Mouse (Mus musculus) forebrain, embryonic 13.5 days (tissue): ENCODE measurements around the gene Slc13a4. TPM values are rescaled to one million over a fixed set of nuclear protein-coding genes. Genes with fewer than 3 reads are reported as not detected.
A peak's percentile ranks its signal among the peaks of the same experiment; 100 is the strongest.

Source experiments
- ATAC-seq: fragments of 200-750 bp; cut with Nextera tagmentation; 2 replicates; pipeline ENCODE4 v1.8.0; 2017
- H3K27ac ChIP-seq: fragments of 300-500 bp; sonication (generic); 2 replicates; pipeline ENCODE4 v1.5.1; 2015; ENCODE audit warnings: inconsistent platforms, mild to moderate bottlenecking, moderate library complexity
- H3K27me3 ChIP-seq: fragments of 300-500 bp; sonication (generic); 2 replicates; pipeline ENCODE4 v1.6.1; 2015; ENCODE audit warnings: mild to moderate bottlenecking, inconsistent platforms
- H3K36me3 ChIP-seq: fragments of 300-500 bp; sonication (generic); 2 replicates; pipeline ENCODE4 v1.6.1; 2015; ENCODE audit warnings: mild to moderate bottlenecking, inconsistent platforms; ENCODE audit not compliant: poor library complexity, severe bottlenecking
- H3K4me1 ChIP-seq: fragments of 300-500 bp; sonication (generic); 2 replicates; pipeline ENCODE4 v1.6.1; 2015; ENCODE audit warnings: inconsistent platforms
- H3K4me2 ChIP-seq: fragments of 300-500 bp; sonication (generic); 2 replicates; pipeline ENCODE4 v1.6.1; 2015; ENCODE audit warnings: inconsistent platforms, mild to moderate bottlenecking, moderate library complexity
- H3K4me3 ChIP-seq: fragments of 300-500 bp; sonication (generic); 2 replicates; pipeline ENCODE4 v1.5.1; 2015; ENCODE audit warnings: mild to moderate bottlenecking, inconsistent platforms
- H3K9ac ChIP-seq: fragments of 300-500 bp; sonication (generic); 2 replicates; pipeline ENCODE4 v1.6.1; 2015; ENCODE audit warnings: mild to moderate bottlenecking, inconsistent platforms
- H3K9me3 ChIP-seq: fragments of 300-500 bp; sonication (generic); replicated peaks from 2 replicates; pipeline ENCODE4 v1.6.1; 2016; ENCODE audit warnings: inconsistent platforms
- WGBS: fragments of 180-500 bp; shearing (Covaris S2); methylation state at CpG from one replicate; pipeline ENCODE4 v1.1.7; 2015; 5-methylcytosine and 5-hydroxymethylcytosine counted together
- polyA plus RNA-seq: library from polyadenylated mRNA; unstranded; fragments of >200 nt; fragmentation: Nextera tagmentation; extraction: Ambion mirVana; gene quantifications from 2 replicates; pipeline ENCODE4 v1.2.1, GENCODE M21; 2015

The Slc13a4 gene
- polyA plus RNA-seq, 1 experiment from 2014 or later = 0.50 TPM

DNA sequence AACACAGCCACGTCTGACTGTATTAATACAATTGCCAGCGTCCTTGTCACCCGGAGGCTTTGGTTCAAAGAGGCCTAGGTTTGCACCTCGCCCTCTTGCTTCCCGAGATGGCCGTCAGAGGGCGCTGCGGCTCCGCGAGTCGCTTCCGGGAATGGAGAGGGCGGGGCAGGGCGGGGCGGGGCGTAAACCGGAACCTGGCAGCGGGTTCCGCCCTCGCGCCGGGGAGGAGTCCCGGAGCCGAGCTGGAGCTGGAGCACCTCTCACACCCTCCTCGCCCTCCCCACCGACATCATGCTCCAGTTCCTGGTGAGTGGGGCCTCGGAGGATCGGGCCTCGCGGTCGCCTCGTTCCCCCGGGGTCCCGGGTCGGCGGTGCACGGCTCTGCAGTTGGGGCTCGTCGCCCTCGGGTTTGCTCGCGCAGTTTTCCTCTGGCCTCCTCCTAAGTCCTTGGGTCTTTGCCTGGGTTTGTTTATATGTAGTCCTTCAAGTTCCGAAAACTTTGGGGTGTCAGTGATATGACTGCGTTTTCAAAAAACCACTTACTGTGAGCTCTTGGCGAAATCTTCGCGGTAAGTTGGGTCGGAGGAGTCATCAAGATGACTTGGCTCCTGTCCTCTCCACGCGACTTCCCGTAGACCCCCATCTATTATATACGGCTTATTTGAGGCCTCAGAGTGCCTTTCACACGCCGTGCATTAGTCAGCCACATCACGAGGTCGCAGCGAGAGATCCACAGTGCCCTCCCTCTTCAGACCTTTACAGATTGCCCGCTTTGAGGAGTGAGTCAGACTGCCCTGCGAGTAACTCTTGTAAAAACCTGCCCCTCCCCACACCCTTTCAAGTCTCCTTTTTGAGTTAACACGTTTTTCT, 55.2 kb downstream of the Slc13a4 start:
- Histone ChIP-seq H3K9me3 (no peaks in the 10 kb centered on the region), H3K4me3 (peak overlapping the region; percentile 69), H3K36me3 (peaks cover 6% of the 10 kb centered on the region; the same call in 1 of the 2 replicates), H3K27ac (peak overlapping the region; percentile 67), H3K9ac (peak overlapping the region; percentile 80), H3K27me3 (no peaks in the 10 kb centered on the region), H3K4me2 (peak overlapping the region; percentile 74), H3K4me1 (peaks cover 36% of the 10 kb centered on the region)
- under 1% methylated on average over 60 of the region's 60 CpGs for WGBS
- peak; percentile 92 for ATAC-seq

DNA sequence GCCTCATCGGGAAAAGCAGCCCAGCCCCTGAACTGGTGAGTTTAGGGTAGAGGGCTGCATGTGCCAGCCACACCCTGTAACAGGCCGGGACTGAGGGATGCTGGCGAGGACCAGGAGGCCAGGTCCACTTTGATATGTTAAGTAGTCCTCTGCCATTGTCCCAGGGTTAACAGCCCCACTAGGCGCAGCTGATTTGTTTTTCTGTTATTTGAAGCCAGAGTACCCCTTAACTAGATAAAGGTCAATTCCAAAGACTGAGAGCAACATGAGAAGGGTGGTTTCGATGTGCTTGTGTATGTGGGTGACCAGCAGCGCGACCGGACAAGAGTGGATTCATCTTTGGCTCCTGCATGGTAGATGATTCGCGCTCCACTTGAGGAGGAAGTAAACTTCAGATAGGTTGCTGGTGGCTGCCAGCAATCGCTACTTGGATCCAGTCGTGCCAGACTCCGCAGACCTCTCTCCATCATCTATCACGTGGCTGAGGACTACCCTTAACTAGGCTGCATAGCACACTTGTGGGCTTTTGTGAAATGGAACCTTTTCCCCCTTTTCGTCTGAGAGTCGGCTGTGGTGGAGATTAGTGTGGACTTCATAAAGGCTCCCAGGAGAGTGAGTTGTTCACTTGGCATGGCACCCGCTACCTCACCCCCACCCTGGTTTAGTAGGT, 56.0 kb downstream of the Slc13a4 start:
- 64% methylated on average over 17 of the region's 17 CpGs for WGBS

DNA sequence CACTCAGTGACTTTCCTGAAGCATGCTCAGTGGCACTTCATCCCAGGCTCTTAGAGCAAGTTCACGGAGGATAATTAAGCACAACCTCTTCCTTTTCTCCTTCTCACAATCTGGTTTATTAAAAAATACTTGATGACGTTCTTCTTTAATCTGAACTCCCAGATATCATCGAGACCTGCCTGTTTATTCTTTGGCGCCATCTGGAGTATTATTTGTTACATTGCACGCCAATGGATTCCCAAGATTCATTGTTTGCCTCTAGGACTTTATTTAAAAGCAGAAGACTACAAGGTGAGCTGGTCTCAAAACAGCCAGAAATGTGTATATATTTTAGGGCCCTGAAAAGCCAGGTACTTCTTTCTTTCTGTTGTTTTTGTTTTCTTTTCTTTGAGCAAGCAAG, 62.8 kb downstream of the Slc13a4 start:
- Histone ChIP-seq H3K4me1 (no peaks in the 10 kb centered on the region), H3K27me3 (no peaks in the 10 kb centered on the region), H3K9me3 (no peaks in the 10 kb centered on the region), H3K4me2 (no peak overlapping the region), H3K36me3 (peaks cover 76% of the 10 kb centered on the region), H3K27ac (no peak overlapping the region), H3K9ac (no peak overlapping the region), H3K4me3 (no peak overlapping the region)
- WGBS = 61% methylated on average over 5 of the region's 5 CpGs
- 0 out of 2 replicates have a peak, but pooled peaks have one; percentile 11 for ATAC-seq

More for the DNA sequence above, 56.0 kb downstream of the Slc13a4 start:
- no peaks in the 10 kb centered on the region for H3K27me3 ChIP-seq
- peaks cover 36% of the 10 kb centered on the region for H3K4me1 ChIP-seq
- peak; percentile 9; the same call in 1 of the 2 replicates for ATAC-seq
- peak overlapping the region; percentile 69 for H3K4me3 ChIP-seq
- peak overlapping the region; percentile 74 for H3K4me2 ChIP-seq
- H3K27ac ChIP-seq = no peak overlapping the region
- no peaks in the 10 kb centered on the region for H3K9me3 ChIP-seq
- H3K9ac ChIP-seq = peak overlapping the region; percentile 80; the same call in 1 of the 2 replicates
- H3K36me3 ChIP-seq = peaks cover 11% of the 10 kb centered on the region

DNA sequence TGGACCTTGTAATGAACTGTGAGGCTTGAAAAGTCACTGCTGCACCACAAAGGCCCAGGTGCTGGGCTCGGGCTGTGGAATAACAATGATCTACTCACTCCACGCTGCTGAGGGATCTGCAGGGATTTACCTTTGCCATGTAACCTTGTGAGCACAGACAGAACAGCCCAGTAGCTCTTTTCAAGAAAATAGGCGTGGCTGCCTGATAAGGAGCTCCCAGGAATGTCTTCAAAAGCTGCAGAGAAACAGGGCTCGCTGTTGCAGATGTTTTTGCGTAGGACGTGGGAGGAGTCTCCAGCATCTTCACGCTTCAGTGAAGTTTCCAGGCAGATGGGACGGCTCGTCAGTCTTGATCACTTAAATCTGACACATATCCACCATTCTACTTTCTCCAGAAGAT, 63.9 kb downstream of the Slc13a4 start:
- Histone ChIP-seq H3K4me3 (no peak overlapping the region), H3K9me3 (no peaks in the 10 kb centered on the region), H3K4me1 (no peaks in the 10 kb centered on the region), H3K4me2 (no peak overlapping the region), H3K27me3 (no peaks in the 10 kb centered on the region), H3K36me3 (peaks cover 86% of the 10 kb centered on the region), H3K9ac (no peak overlapping the region), H3K27ac (no peak overlapping the region)
- WGBS = 91% methylated on average over 9 of the region's 9 CpGs
- ATAC-seq = no peak

DNA sequence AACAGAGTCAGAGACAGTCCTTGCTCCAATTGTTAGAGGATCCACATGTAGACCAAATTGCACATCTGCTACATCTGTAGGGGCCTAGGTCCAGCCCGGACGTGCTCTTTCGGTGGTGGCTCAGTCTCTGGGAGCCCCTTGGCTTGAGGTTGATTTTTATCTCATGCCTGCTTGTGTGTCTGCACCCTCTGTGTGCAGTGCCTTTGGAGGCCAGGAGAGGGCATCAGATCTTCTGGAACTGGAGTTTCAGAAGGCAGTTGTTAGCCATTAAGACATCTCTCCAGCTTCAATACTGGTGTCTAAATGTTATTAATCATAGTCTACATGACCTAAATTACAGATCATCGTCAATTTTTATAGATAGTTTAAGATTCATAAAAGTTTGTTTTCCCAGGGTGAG, 64.7 kb downstream of the Slc13a4 start:
- WGBS = 99% methylated on average over 4 of the region's 4 CpGs
- H3K4me2 ChIP-seq = no peak overlapping the region
- no peaks in the 10 kb centered on the region for H3K27me3 ChIP-seq
- no peak overlapping the region for H3K9ac ChIP-seq
- H3K36me3 ChIP-seq = peaks cover 89% of the 10 kb centered on the region
- H3K9me3 ChIP-seq = no peaks in the 10 kb centered on the region
- H3K4me1 ChIP-seq = no peaks in the 10 kb centered on the region
- no peak overlapping the region for H3K4me3 ChIP-seq
- no peak for ATAC-seq
- H3K27ac ChIP-seq = no peak overlapping the region

DNA sequence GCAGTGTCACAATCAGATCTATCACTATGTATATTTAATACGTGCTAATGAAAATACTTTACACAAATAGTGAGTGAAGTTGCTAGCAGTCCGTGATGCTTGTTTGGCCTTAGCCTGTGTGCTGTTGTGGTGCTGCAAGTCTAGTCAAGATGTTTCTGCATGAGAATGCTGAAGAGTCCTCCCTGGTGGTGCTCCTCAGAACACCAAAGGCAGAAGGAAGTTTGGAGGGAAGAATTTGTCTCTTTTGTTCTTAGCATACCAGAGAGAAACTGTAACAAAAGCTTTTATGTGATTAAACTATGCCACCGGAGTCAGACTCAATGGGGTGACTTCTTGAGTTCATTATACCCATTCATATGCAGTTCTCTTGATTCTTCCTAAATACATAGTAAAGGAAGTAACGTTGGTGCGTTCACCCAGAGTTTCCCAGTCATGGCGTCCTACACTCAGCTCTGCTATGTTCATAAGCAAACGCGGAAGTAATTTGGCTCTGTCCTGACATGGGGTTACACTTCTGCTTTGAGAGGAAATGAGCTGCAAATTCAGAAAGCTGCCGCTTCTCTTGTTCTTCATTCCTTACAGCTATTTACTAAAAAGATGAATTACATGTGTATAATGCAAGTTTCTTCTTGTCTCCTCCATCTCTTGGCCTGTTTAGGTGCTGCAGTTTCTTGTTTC, 71.7 kb downstream of the Slc13a4 start:
- H3K36me3 ChIP-seq = peaks cover 89% of the 10 kb centered on the region
- H3K27ac ChIP-seq = no peak overlapping the region; the same call in 1 of the 2 replicates
- no peak overlapping the region for H3K4me2 ChIP-seq
- no peak overlapping the region for H3K4me3 ChIP-seq
- no peak for ATAC-seq
- H3K9me3 ChIP-seq = no peaks in the 10 kb centered on the region
- 64% methylated on average over 9 of the region's 9 CpGs for WGBS
- no peaks in the 10 kb centered on the region for H3K27me3 ChIP-seq
- no peaks in the 10 kb centered on the region for H3K4me1 ChIP-seq
- H3K9ac ChIP-seq = no peak overlapping the region

DNA sequence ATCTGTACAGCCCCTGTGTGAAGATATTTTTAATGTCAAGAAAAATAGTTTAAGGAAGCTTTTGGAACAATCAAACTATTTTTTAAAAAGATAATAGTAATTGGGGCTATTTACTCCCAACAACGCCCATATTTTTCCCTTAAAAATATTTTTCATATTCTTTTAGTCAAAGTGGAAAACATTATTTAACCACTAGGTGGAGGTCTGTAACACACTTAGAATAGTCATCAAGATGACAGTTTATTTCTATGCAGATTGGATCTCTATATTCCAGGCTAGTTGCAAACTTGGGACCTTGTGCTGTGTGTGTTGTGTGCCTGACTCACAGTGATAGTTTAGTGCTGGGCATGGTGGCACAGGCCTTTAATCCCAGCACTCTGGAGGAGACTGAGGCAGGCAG, 78.5 kb downstream of the Slc13a4 start:
- Histone ChIP-seq H3K4me3 (no peak overlapping the region), H3K27ac (no peak overlapping the region), H3K27me3 (no peaks in the 10 kb centered on the region), H3K9me3 (no peaks in the 10 kb centered on the region), H3K9ac (no peak overlapping the region), H3K36me3 (peaks cover 74% of the 10 kb centered on the region), H3K4me2 (no peak overlapping the region), H3K4me1 (no peaks in the 10 kb centered on the region; the same call in 1 of the 2 replicates)
- 94% methylated on average over 1 of the region's 1 CpGs for WGBS
- no peak for ATAC-seq

DNA sequence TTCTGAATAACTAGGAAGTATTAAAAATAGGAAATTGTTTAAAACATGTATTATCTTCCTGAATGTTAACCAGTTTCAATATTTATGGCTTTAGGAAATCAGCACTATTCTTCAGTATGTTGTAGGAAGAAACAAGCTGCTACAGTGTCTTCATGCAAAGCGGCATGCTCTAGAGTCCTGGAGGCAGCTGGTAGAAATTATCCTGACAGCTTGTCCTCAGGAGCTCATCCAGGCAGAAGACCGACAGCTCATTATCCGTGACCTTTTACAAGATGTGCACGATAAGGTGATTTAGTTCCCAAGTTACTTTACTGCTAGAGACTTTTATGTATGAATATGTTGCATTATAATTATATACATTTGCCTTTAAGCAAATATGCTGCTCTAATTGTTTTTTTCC, 82.2 kb downstream of the Slc13a4 start:
- Histone ChIP-seq H3K4me3 (no peak overlapping the region), H3K9me3 (no peaks in the 10 kb centered on the region), H3K27ac (no peak overlapping the region), H3K4me2 (no peak overlapping the region), H3K4me1 (no peaks in the 10 kb centered on the region; the same call in 1 of the 2 replicates), H3K36me3 (peaks cover 65% of the 10 kb centered on the region), H3K27me3 (no peaks in the 10 kb centered on the region), H3K9ac (no peak overlapping the region)
- 85% methylated on average over 4 of the region's 4 CpGs for WGBS
- no peak for ATAC-seq

Other genes with a start within 250 kb of the Slc13a4 start
- gene Cnot4, start 174.4 kb downstream of the Slc13a4 start, polyA plus RNA-seq = 35.0 and 35.1 TPM in 2 replicates
- gene Nup205, start 130.7 kb downstream of the Slc13a4 start, polyA plus RNA-seq = 34.0 and 37.9 TPM in 2 replicates
- not detected in 2 replicates for gene Fam180a, start 18.0 kb upstream of the Slc13a4 start, polyA plus RNA-seq
- 183 and 193 TPM in 2 replicates for gene Mtpn, start 231.8 kb upstream of the Slc13a4 start, polyA plus RNA-seq